Comparison of ENCODE assay signal across 7 mouse cellular contexts in genomic region chr4:148900295-148901211, GRCm38 (mm10).
A peak's percentile ranks its signal among the peaks of the same experiment; 100 is the strongest.
DNase-seq lines count a peak whose midpoint lies in the region; ATAC-seq and TF ChIP-seq lines count a peak whose summit lies in the region.

No protein-coding gene starts in this region.

- H3K4me1 ChIP-seq in cortical plate, adult 2 months (ENCODE audit: control insufficient read depth, insufficient read depth, low read length), result no peaks in the 10 kb centered on the region
- H3K4me1 ChIP-seq in liver, embryonic 14.5 days (replicated peaks; ENCODE audit: control insufficient read depth in 2 of 2, insufficient read depth in 2 of 2, low read length in 1 of 2), result no peaks in the 10 kb centered on the region
- H3K4me1 ChIP-seq in stomach, embryonic 16.5 days (ENCODE audit: control insufficient read depth, insufficient read depth, low read length), result peaks cover 23% of the 10 kb centered on the region; the same call in 1 of the 2 replicates

- no peak overlapping the region for H3K27ac ChIP-seq in cortical plate, adult 2 months (ENCODE audit: insufficient read depth, low read length)
- H3K27ac ChIP-seq in liver, embryonic 14.5 days, result no peak overlapping the region
- H3K27ac ChIP-seq in stomach, embryonic 16.5 days (ENCODE audit: low read length), result peak overlapping the region; percentile 82

- peak overlapping the region; percentile 85 for H3K4me2 ChIP-seq in liver, embryonic 14.5 days (ENCODE audit: low read depth)
- peak overlapping the region; percentile 95 for H3K4me2 ChIP-seq in stomach, embryonic 16.5 days (ENCODE audit: low read depth, low read length)

- ATAC-seq in liver, embryonic 14.5 days (ENCODE audit: insufficient read depth), result peak; percentile 79
- ATAC-seq in stomach, embryonic 16.5 days (ENCODE audit: insufficient read depth, low FRiP score), result peak; percentile 86

- no peak overlapping the region for H3K9ac ChIP-seq in liver, embryonic 14.5 days (replicated peaks)
- H3K9ac ChIP-seq in stomach, embryonic 16.5 days (ENCODE audit: low read length), result peak overlapping the region; percentile 79

- no peaks in the 10 kb centered on the region for H3K36me3 ChIP-seq in liver, embryonic 14.5 days (replicated peaks; ENCODE audit: control insufficient read depth, insufficient read depth, low read depth)
- H3K36me3 ChIP-seq in stomach, embryonic 16.5 days (ENCODE audit: control insufficient read depth, insufficient read depth, low read length), result no peaks in the 10 kb centered on the region

- WGBS in liver, embryonic 14.5 days (ENCODE audit: insufficient replicate concordance), result under 1% methylated on average over 109 of the region's 123 CpGs
- under 1% methylated on average over 94 of the region's 123 CpGs for WGBS in stomach, embryonic 16.5 days

- no peak for TF ChIP-seq POLR2A in cortical plate, adult 2 months (IDR thresholded peaks at IDR 0.05; ENCODE audit: extremely low read depth, insufficient read depth, low read length)

- TF ChIP-seq CTCF in cortical plate, adult 2 months (IDR thresholded peaks at IDR 0.05; ENCODE audit: extremely low read depth, insufficient read depth, low read length), result no peak
- TF ChIP-seq CTCF in liver, embryonic 14.5 days (IDR thresholded peaks at IDR 0.05; ENCODE audit: low read depth), result no peak

- H3K4me3 ChIP-seq in cortical plate, adult 2 months (ENCODE audit: insufficient read depth, low read length), result peak overlapping the region; percentile 45
- peak overlapping the region; percentile 56 to 64 for H3K4me3 ChIP-seq in liver, embryonic 14.5 days (ENCODE audit: insufficient read depth in 1 of 2, low read depth in 2 of 2, low read length in 2 of 2)
- peak overlapping the region; percentile 78 for H3K4me3 ChIP-seq in stomach, embryonic 16.5 days (replicated peaks; ENCODE audit: low read length)

- H3K27me3 ChIP-seq in liver, embryonic 14.5 days (ENCODE audit: control insufficient read depth, insufficient read depth, low read length), result peaks cover 52% of the 10 kb centered on the region
- peaks cover 11% of the 10 kb centered on the region; the same call in 1 of the 2 replicates for H3K27me3 ChIP-seq in stomach, embryonic 16.5 days (ENCODE audit: control insufficient read depth, insufficient read depth, low read length)

- DNase-seq in adrenal gland, postnatal 10 days, result peak; percentile 90
- peak; percentile 79 to 86 for DNase-seq in heart, adult 18-20 months
- peak; percentile 90 for DNase-seq in kidney, adult 11 months
- peak; percentile 35 to 51 (median 36) for DNase-seq in liver, embryonic 14.5 days (ENCODE audit: low read depth in 3 of 3, low spot score in 3 of 3)
- DNase-seq in neural tube, embryonic 10.5 days (ENCODE audit: extremely low spot score, low spot score), result peak; percentile 82

- TF ChIP-seq EP300 in liver, embryonic 14.5 days (IDR thresholded peaks at IDR 0.05; ENCODE audit: low read depth), result no peak

- H3K9me3 ChIP-seq in liver, embryonic 14.5 days (ENCODE audit: control insufficient read depth, low read length), result no peaks in the 10 kb centered on the region
- H3K9me3 ChIP-seq in stomach, embryonic 16.5 days (replicated peaks; ENCODE audit: control insufficient read depth, low read length), result no peaks in the 10 kb centered on the region

Comparison
In these comparisons a context has a peak if more than half of its experiments do, and no peak if none do; other contexts are left out.
1. DNase-seq: peak in every context shown above with its lines; median percentile 90 in adrenal gland, postnatal 10 days; 90 in kidney, adult 11 months; 82 in heart, adult 18-20 months; 82 in neural tube, embryonic 10.5 days; 36 in liver, embryonic 14.5 days.